Mouse (Mus musculus): ENCODE measurements around the gene Ifna11. TPM values are rescaled to one million over a fixed set of nuclear protein-coding genes. Genes with fewer than 3 reads are reported as not detected.
A peak's percentile ranks its signal among the peaks of the same experiment; 100 is the strongest.

Gene Ifna11
- total and polyA plus RNA-seq, 3 experiments: not detected

GRCm38 (mm10) chr4:88845334-88845733 lies 25.6 kb downstream of the Ifna11 start:
- no peak overlapping the region for H3K4me3 ChIP-seq (replicated peaks in 1 of 3; ENCODE audit: low read depth in 2 of 3, low read length in 2 of 3, poor library complexity in 1 of 3)
- dilution Hi-C loops (cut with MboI; ENCODE audit: extremely low pct_ligation_motif_present, extremely low pct_unique_long_range_greater_than_20kb, low sequenced_read_pairs): no loop called here
- in situ Hi-C loops (cut with MboI; ENCODE audit: low pct_ligation_motif_present, low pct_unique_long_range_greater_than_20kb, low sequenced_read_pairs): no loop called here
- H3K9me3 ChIP-seq (replicated peaks; ENCODE audit: low read length): no peaks in the 10 kb centered on the region
- no peak overlapping the region for H3K27ac ChIP-seq (ENCODE audit: insufficient read depth, low read depth)
- no peaks in the 10 kb centered on the region for H3K79me2 ChIP-seq (replicated peaks; ENCODE audit: control insufficient read depth, extremely low read depth, insufficient read depth, poor library complexity, severe bottlenecking)
- H3K9ac ChIP-seq (ENCODE audit: insufficient read depth, low read depth): no peak overlapping the region
- no peak for DNase-seq (ENCODE audit: extremely low read depth)
- H3K27me3 ChIP-seq (replicated peaks): peaks cover 63% of the 10 kb centered on the region
- H3K4me1 ChIP-seq (ENCODE audit: control insufficient read depth in 1 of 2, insufficient read depth in 2 of 2): peaks cover 5 to 10% of the 10 kb centered on the region in 2 experiments; a peak in 3 of 4 replicates
- H3K36me3 ChIP-seq (replicated peaks in 1 of 2; ENCODE audit: control insufficient read depth in 1 of 2, insufficient read depth in 1 of 2, low read length in 1 of 2): no peaks in the 10 kb centered on the region
- TF ChIP-seq MXI1 (IDR thresholded peaks at IDR 0.05; ENCODE audit: low read depth, low read length) (no peak), ETS1 (conservative IDR thresholded peaks at IDR 0.05; ENCODE audit: low read depth, low read length) (no peak), CTCF (conservative IDR thresholded peaks at IDR 0.05 in 1 of 2, IDR thresholded peaks at IDR 0.05 in 1 of 2; ENCODE audit: low read depth in 2 of 2, low read length in 2 of 2) (peak; percentile 15 to 61; a peak in 3 of 4 replicates), E2F4 (IDR thresholded peaks at IDR 0.05; ENCODE audit: insufficient replicate concordance, low read depth, low read length) (0 out of 2 replicates have a peak, but pooled peaks have one; percentile 41), RAD21 (IDR thresholded peaks at IDR 0.05; ENCODE audit: low read depth, low read length) (peak; percentile 2), SMC3 (IDR thresholded peaks at IDR 0.05; ENCODE audit: low read depth, low read length) (peak; percentile 12; the same call in 1 of the 2 replicates), USF2 (conservative IDR thresholded peaks at IDR 0.05; ENCODE audit: low read depth, low read length) (no peak), ZNF384 (IDR thresholded peaks at IDR 0.05; ENCODE audit: low read depth, low read length) (no peak), JUN (IDR thresholded peaks at IDR 0.05; ENCODE audit: insufficient read depth, low read depth, low read length) (no peak)
- H3K4me2 ChIP-seq (ENCODE audit: insufficient read depth, low read depth, poor library complexity, severe bottlenecking): no peak overlapping the region

DNA sequence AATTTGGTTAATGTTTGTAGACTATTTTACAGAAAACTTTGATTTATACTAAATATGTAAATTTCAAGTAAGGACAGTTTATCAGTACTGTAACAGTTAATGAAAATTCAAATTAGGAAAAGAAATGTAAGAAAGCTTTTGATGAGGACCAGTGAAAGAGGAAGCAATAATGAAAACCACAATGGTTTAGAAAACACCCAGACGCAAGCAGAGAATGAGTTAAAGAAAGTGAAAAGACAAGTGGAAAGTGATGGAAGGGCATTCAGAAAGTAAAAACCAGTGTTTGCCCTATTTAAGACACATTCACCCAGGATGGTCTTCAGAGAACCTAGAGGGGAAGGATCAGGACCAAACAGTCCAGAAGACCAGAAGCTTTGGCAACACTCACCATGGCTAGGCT lies 29.9 kb downstream of the Ifna11 start, which contains the start of gene Ifna1:
Gene Ifna1, plus strand, starts transcription at position 390 of the 400 bp plus-strand sequence.
- Histone ChIP-seq H3K4me3 (replicated peaks in 1 of 3; ENCODE audit: low read depth in 2 of 3, low read length in 2 of 3, poor library complexity in 1 of 3) (no peak within 1 kb of the TSS), H3K79me2 (replicated peaks; ENCODE audit: control insufficient read depth, extremely low read depth, insufficient read depth, poor library complexity, severe bottlenecking) (no peaks in the 10 kb centered on the region), H3K9me3 (replicated peaks; ENCODE audit: low read length) (no peaks in the 10 kb centered on the region), H3K9ac (ENCODE audit: insufficient read depth, low read depth) (no peak within 1 kb of the TSS), H3K27ac (ENCODE audit: insufficient read depth, low read depth) (no peak within 1 kb of the TSS), H3K27me3 (replicated peaks) (peaks cover 49% of the 10 kb centered on the region), H3K4me2 (ENCODE audit: insufficient read depth, low read depth, poor library complexity, severe bottlenecking) (no peak within 1 kb of the TSS), H3K36me3 (replicated peaks in 1 of 2; ENCODE audit: control insufficient read depth in 1 of 2, insufficient read depth in 1 of 2, low read length in 1 of 2) (no peaks in the 10 kb centered on the region), H3K4me1 (ENCODE audit: control insufficient read depth in 1 of 2, insufficient read depth in 2 of 2) (no peaks in the 10 kb centered on the region)
- no peak for TF ChIP-seq UBTF (IDR thresholded peaks at IDR 0.05; ENCODE audit: low read depth, low read length)
- no peak for TF ChIP-seq E2F4 (IDR thresholded peaks at IDR 0.05; ENCODE audit: insufficient replicate concordance, low read depth, low read length)
- TF ChIP-seq ZKSCAN1 (IDR thresholded peaks at IDR 0.05; ENCODE audit: borderline replicate concordance, low read depth, low read length): no peak
- TF ChIP-seq JUND (conservative IDR thresholded peaks at IDR 0.05; ENCODE audit: low read depth, low read length): no peak
- TF ChIP-seq MYC (IDR thresholded peaks at IDR 0.05; ENCODE audit: low read depth, low read length): no peak
- no peak for TF ChIP-seq ELF1 (IDR thresholded peaks at IDR 0.05; ENCODE audit: low read depth, low read length)
- no peak for TF ChIP-seq USF2 (conservative IDR thresholded peaks at IDR 0.05; ENCODE audit: low read depth, low read length)
- TF ChIP-seq RAD21 (IDR thresholded peaks at IDR 0.05; ENCODE audit: low read depth, low read length): no peak
- TF ChIP-seq SMC3 (IDR thresholded peaks at IDR 0.05; ENCODE audit: low read depth, low read length): no peak
- TF ChIP-seq EP300 (IDR thresholded peaks at IDR 0.05; ENCODE audit: low read length): no peak
- TF ChIP-seq BHLHE40 (IDR thresholded peaks at IDR 0.05; ENCODE audit: low read depth, low read length): no peak
- TF ChIP-seq KAT2A (IDR thresholded peaks at IDR 0.05; ENCODE audit: insufficient replicate concordance, low read length): no peak
- TF ChIP-seq IRF4 (IDR thresholded peaks at IDR 0.05; ENCODE audit: low read depth, low read length): no peak
- TF ChIP-seq MAZ (IDR thresholded peaks at IDR 0.05; ENCODE audit: low read depth, low read length): no peak
- no peak for TF ChIP-seq CHD1 (IDR thresholded peaks at IDR 0.05; ENCODE audit: low read depth, low read length)
- no peak for TF ChIP-seq HCFC1 (IDR thresholded peaks at IDR 0.05; ENCODE audit: low read depth, low read length)
- no peak for TF ChIP-seq ZC3H11A (IDR thresholded peaks at IDR 0.05; ENCODE audit: low read depth, low read length)
- in situ Hi-C loops (cut with MboI; ENCODE audit: low pct_ligation_motif_present, low pct_unique_long_range_greater_than_20kb, low sequenced_read_pairs): no loop called here
- DNase-seq (ENCODE audit: extremely low read depth): no peak
- dilution Hi-C loops (cut with MboI; ENCODE audit: extremely low pct_ligation_motif_present, extremely low pct_unique_long_range_greater_than_20kb, low sequenced_read_pairs): no loop called here
